In genomic region chr13:46310790-46311189, GRCm38 (mm10) we compare ENCODE assay signal across 8 mouse cellular contexts. TPM values are rescaled to one million over a fixed set of nuclear protein-coding genes. Genes with fewer than 3 reads are reported as not detected.
DNase-seq lines count a peak whose midpoint lies in the region; ATAC-seq and TF ChIP-seq lines count a peak whose summit lies in the region.
"Had no signal": no experiment of that assay in that cellular context is flagged by ENCODE, and none has a peak within 500 bp of the region (broad histone marks: within the 10 kb centered on the region; RNA-seq: fewer than 3 reads in every experiment).

No protein-coding gene starts in this region.

- no peak overlapping the region for H3K4me2 ChIP-seq in lung, postnatal 0 days (replicated peaks; ENCODE audit: low read depth, low read length)

- no peaks in the 10 kb centered on the region for H3K9me3 ChIP-seq in lung, postnatal 0 days (ENCODE audit: low read length)

- no peaks in the 10 kb centered on the region for H3K4me1 ChIP-seq in lung, postnatal 0 days (ENCODE audit: insufficient read depth, low read depth, low read length)

- H3K27ac ChIP-seq in lung, postnatal 0 days (ENCODE audit: low read length), result no peak overlapping the region

- no peak overlapping the region for H3K4me3 ChIP-seq in lung, postnatal 0 days (ENCODE audit: low read depth, low read length)

- H3K36me3 ChIP-seq in lung, postnatal 0 days (ENCODE audit: insufficient read depth, low read length), result no peaks in the 10 kb centered on the region

- TF ChIP-seq CTCF in brain, embryonic 14.5 days (IDR thresholded peaks at IDR 0.05; ENCODE audit: borderline replicate concordance, extremely low read depth, insufficient read depth, insufficient read length), result peak; percentile 78; the same call in 1 of the 2 replicates
- peak; percentile 81 for TF ChIP-seq CTCF in lung, postnatal 0 days (IDR thresholded peaks at IDR 0.05)

- no peak for TF ChIP-seq POLR2A in brain, embryonic 14.5 days (IDR thresholded peaks at IDR 0.05; ENCODE audit: borderline replicate concordance, extremely low read depth, insufficient read depth, insufficient read length, poor library complexity, severe bottlenecking)

- no peak overlapping the region for H3K9ac ChIP-seq in lung, postnatal 0 days (replicated peaks; ENCODE audit: low read depth)

- no peak for TF ChIP-seq EP300 in lung, postnatal 0 days (IDR thresholded peaks at IDR 0.05)

- no peaks in the 10 kb centered on the region for H3K27me3 ChIP-seq in lung, postnatal 0 days (replicated peaks; ENCODE audit: insufficient read depth, low read length)

- DNase-seq in 3T3-L1 (ENCODE audit: low read depth, low spot score), result peak; percentile 64
- DNase-seq in B cell, adult 2 months, result peak; percentile 71 to 75
- peak; percentile 85 for DNase-seq in brain, embryonic 14.5 days (ENCODE audit: low read depth)
- DNase-seq in frontal cortex, adult 2 months (ENCODE audit: extremely low spot score in 1 of 2, low spot score in 1 of 2), result peak; percentile 51 to 89
- DNase-seq in kidney, postnatal 4 days, result peak; percentile 63 to 68
- peak; percentile 76 for DNase-seq in lung, postnatal 0 days (ENCODE audit: low spot score)
- DNase-seq in right cerebral cortex, postnatal 4 days, result peak; percentile 60

- ATAC-seq in lung, postnatal 0 days, result no peak

- 36% methylated on average over 10 of the region's 10 CpGs for WGBS in lung, postnatal 0 days

RNA-seq across cellular contexts. Expression of gene Stmnd1, which starts 37.3 kb away (rescaled TPM):
- polyA plus RNA-seq in brain, embryonic 14.5 days (2012; rRNA removed), result not detected in 2 replicates
- polyA plus RNA-seq in frontal cortex, adult 2 months (2012; rRNA removed), result 0.08 TPM in 1 of 2 replicates, not detected in the other
- polyA plus RNA-seq in lung, postnatal 0 days (2015; fragmentation: Nextera tagmentation; extraction: Ambion mirVana), result 4.2 and 6.0 TPM in 2 replicates
- polyA plus RNA-seq: stomach, embryonic 14.5 days had no signal
